Mouse (Mus musculus) hindbrain, embryonic 11.5 days (tissue): ENCODE results near the gene Lrr1. TPM values are rescaled to one million over a fixed set of nuclear protein-coding genes. Genes with fewer than 3 reads are reported as not detected.

ENCODE experiments used
- ATAC-seq: fragments of 200-750 bp; cut with Nextera tagmentation; 2 replicates; pipeline ENCODE4 v1.8.0; 2017; ENCODE audit warnings: mild to moderate bottlenecking, moderate TSS enrichment, moderate library complexity; ENCODE audit not compliant: low FRiP score
- DNase-seq: peaks from one replicate; pipeline ENCODE4 v3.0.0-alpha.2; 2015; ENCODE audit warnings: low spot score
- H3K27ac ChIP-seq: fragments of 300-500 bp; sonication (generic); 2 replicates; pipeline ENCODE4 v1.5.1; 2014; ENCODE audit warnings: mild to moderate bottlenecking, low read depth, low read length
- H3K27me3 ChIP-seq: fragments of 300-500 bp; sonication (generic); 2 replicates; pipeline ENCODE4 v1.6.1; 2014; ENCODE audit warnings: mild to moderate bottlenecking, low read length, moderate library complexity, mixed read lengths; ENCODE audit not compliant: control insufficient read depth, insufficient read depth
- H3K36me3 ChIP-seq: fragments of 300-500 bp; sonication (generic); 2 replicates; pipeline ENCODE4 v1.6.1; 2014; ENCODE audit warnings: mild to moderate bottlenecking, low read length, moderate library complexity, mixed read lengths; ENCODE audit not compliant: control insufficient read depth, insufficient read depth
- H3K4me1 ChIP-seq: fragments of 300-500 bp; sonication (generic); replicated peaks from 2 replicates; pipeline ENCODE4 v1.6.1; 2014; ENCODE audit warnings: low read length, mixed read lengths; ENCODE audit not compliant: control insufficient read depth, insufficient read depth
- H3K4me2 ChIP-seq: fragments of 300-500 bp; sonication (generic); replicated peaks from 2 replicates; pipeline ENCODE4 v1.6.1; 2014; ENCODE audit warnings: mild to moderate bottlenecking, low read depth, low read length
- H3K4me3 ChIP-seq: fragments of 300-500 bp; sonication (generic); 2 replicates; pipeline ENCODE4 v1.5.1; 2014; ENCODE audit warnings: low read depth, low read length
- H3K9ac ChIP-seq: fragments of 300-500 bp; sonication (generic); 2 replicates; pipeline ENCODE4 v1.6.1; 2014; ENCODE audit warnings: low read depth, low read length
- H3K9me3 ChIP-seq: fragments of 300-500 bp; sonication (generic); 2 replicates; pipeline ENCODE4 v1.6.1; 2016; ENCODE audit warnings: low read length; ENCODE audit not compliant: control insufficient read depth
- WGBS: fragments of 180-500 bp; shearing (Covaris S2); extraction: QIAGEN DNeasy Blood & Tissue Kit; methylation state at CpG from one replicate; pipeline ENCODE4 v1.1.7; 2014; 5-methylcytosine and 5-hydroxymethylcytosine counted together
- polyA plus RNA-seq: library from polyadenylated mRNA; unstranded; fragments of >200 nt; fragmentation: Nextera tagmentation; extraction: Ambion mirVana; gene quantifications from 2 replicates; pipeline ENCODE4 v1.2.1, GENCODE M21; 2014

The Lrr1 gene
- polyA plus RNA-seq, 1 experiment from 2014 or later = 23.6 TPM

GRCm38 (mm10) chr12:69171307-69171706 lies 2.7 kb downstream of the Lrr1 start:
- no peaks in the 10 kb centered on the region for H3K27me3 ChIP-seq
- H3K9me3 ChIP-seq = no peaks in the 10 kb centered on the region
- H3K4me2 ChIP-seq = no peak overlapping the region
- H3K36me3 ChIP-seq = no peaks in the 10 kb centered on the region; the same call in 1 of the 2 replicates
- no peak for DNase-seq
- H3K9ac ChIP-seq = no peak overlapping the region
- H3K27ac ChIP-seq = no peak overlapping the region
- no peak overlapping the region for H3K4me3 ChIP-seq
- ATAC-seq = no peak
- no peaks in the 10 kb centered on the region for H3K4me1 ChIP-seq
- WGBS = 96% methylated on average over 2 of the region's 2 CpGs

GRCm38 (mm10) chr12:69175975-69176374 lies 7.4 kb downstream of the Lrr1 start:
- 93% methylated on average over 3 of the region's 3 CpGs for WGBS
- no peaks in the 10 kb centered on the region; the same call in 1 of the 2 replicates for H3K36me3 ChIP-seq
- no peak for ATAC-seq

GRCm38 (mm10) chr12:69177526-69177925 lies 8.9 kb downstream of the Lrr1 start:
- no peaks in the 10 kb centered on the region for H3K4me1 ChIP-seq
- no peaks in the 10 kb centered on the region for H3K27me3 ChIP-seq
- 85% methylated on average over 3 of the region's 3 CpGs for WGBS
- no peak overlapping the region for H3K9ac ChIP-seq
- no peaks in the 10 kb centered on the region for H3K9me3 ChIP-seq
- no peaks in the 10 kb centered on the region; the same call in 1 of the 2 replicates for H3K36me3 ChIP-seq
- H3K4me2 ChIP-seq = no peak overlapping the region
- no peak overlapping the region for H3K27ac ChIP-seq
- ATAC-seq (no peak), DNase-seq (no peak)
- no peak overlapping the region for H3K4me3 ChIP-seq

More at GRCm38 (mm10) chr12:69175975-69176374, 7.4 kb downstream of the Lrr1 start:
- Histone ChIP-seq H3K4me2 (no peak overlapping the region), H3K27ac (no peak overlapping the region), H3K9me3 (no peaks in the 10 kb centered on the region), H3K4me3 (no peak overlapping the region), H3K4me1 (no peaks in the 10 kb centered on the region), H3K9ac (no peak overlapping the region), H3K27me3 (no peaks in the 10 kb centered on the region)
- DNase-seq = no peak

DNA sequence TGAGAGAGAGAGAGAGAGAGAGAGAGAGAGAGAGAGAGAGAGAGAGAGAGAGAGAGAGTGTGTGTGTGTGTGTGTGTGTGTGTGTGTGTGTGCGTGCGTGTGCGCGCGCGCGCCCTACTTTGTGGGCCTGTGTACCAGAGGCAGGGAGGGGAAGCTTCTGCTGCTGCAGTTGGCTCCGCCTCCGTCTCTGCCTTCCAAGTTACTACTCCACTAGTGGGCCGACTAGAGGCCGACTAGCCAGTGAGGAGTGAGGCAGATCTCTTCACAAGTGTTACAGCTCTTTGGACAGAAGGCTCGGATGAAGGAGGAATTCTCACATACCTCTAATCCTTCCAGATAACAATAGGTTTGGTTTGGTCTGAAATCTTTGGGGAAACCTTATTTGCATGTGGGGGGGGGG lies 10.8 kb downstream of the Lrr1 start:
- no peaks in the 10 kb centered on the region for H3K4me1 ChIP-seq
- no peak overlapping the region for H3K4me2 ChIP-seq
- no peak overlapping the region for H3K4me3 ChIP-seq
- no peaks in the 10 kb centered on the region; the same call in 1 of the 2 replicates for H3K36me3 ChIP-seq
- no peak overlapping the region for H3K9ac ChIP-seq
- no peaks in the 10 kb centered on the region for H3K9me3 ChIP-seq
- DNase-seq (no peak), ATAC-seq (no peak)
- H3K27me3 ChIP-seq = no peaks in the 10 kb centered on the region
- 72% methylated on average over 12 of the region's 12 CpGs for WGBS
- no peak overlapping the region for H3K27ac ChIP-seq

DNA sequence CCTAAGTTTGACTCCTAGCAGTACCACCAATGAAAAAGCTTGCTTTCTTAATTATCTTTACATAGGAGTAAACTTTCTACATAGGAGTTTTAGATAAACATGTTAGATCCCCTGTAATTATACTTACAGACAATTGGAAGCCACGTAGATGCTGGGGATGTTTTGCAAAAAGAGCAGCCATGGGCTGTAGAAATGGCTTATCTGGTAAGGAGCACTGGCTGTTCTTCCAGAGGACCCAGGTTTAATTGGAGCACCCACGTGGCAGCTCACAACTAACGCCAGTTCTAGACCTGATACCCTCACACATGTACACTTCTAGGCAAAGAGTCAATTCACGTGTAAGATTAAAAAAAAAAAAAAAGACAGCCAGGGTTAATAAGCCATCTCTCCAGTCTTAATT lies 13.2 kb downstream of the Lrr1 start:
- Histone ChIP-seq H3K36me3 (no peaks in the 10 kb centered on the region), H3K4me2 (no peak overlapping the region), H3K9me3 (no peaks in the 10 kb centered on the region), H3K9ac (no peak overlapping the region), H3K27me3 (no peaks in the 10 kb centered on the region), H3K27ac (no peak overlapping the region), H3K4me3 (no peak overlapping the region), H3K4me1 (no peaks in the 10 kb centered on the region)
- 91% methylated on average over 4 of the region's 4 CpGs for whole genome bisulfite sequencing
- DNase-seq = no peak
- no peak for ATAC-seq

GRCm38 (mm10) chr12:69183583-69184308 lies 15.1 kb downstream of the Lrr1 start, which contains the start of the genes Rpl36al and Mgat2:
Gene Rpl36al (minus strand): TSS chr12:69184083.
Gene Mgat2 (plus strand): TSS chr12:69184157.
- ATAC-seq (peak; percentile 100), DNase-seq (peak; percentile 99)
- Histone ChIP-seq H3K27me3 (no peaks in the 10 kb centered on the region), H3K27ac (peak within 1 kb of the TSS; percentile 90), H3K9ac (peak within 1 kb of the TSS; percentile 91), H3K9me3 (no peaks in the 10 kb centered on the region), H3K4me1 (no peaks in the 10 kb centered on the region), H3K4me2 (peak within 1 kb of the TSS; percentile 97), H3K4me3 (peak within 1 kb of the TSS; percentile 87), H3K36me3 (peaks cover 2% of the 10 kb centered on the region; the same call in 1 of the 2 replicates)
- WGBS = under 1% methylated on average over 77 of the region's 84 CpGs

DNA sequence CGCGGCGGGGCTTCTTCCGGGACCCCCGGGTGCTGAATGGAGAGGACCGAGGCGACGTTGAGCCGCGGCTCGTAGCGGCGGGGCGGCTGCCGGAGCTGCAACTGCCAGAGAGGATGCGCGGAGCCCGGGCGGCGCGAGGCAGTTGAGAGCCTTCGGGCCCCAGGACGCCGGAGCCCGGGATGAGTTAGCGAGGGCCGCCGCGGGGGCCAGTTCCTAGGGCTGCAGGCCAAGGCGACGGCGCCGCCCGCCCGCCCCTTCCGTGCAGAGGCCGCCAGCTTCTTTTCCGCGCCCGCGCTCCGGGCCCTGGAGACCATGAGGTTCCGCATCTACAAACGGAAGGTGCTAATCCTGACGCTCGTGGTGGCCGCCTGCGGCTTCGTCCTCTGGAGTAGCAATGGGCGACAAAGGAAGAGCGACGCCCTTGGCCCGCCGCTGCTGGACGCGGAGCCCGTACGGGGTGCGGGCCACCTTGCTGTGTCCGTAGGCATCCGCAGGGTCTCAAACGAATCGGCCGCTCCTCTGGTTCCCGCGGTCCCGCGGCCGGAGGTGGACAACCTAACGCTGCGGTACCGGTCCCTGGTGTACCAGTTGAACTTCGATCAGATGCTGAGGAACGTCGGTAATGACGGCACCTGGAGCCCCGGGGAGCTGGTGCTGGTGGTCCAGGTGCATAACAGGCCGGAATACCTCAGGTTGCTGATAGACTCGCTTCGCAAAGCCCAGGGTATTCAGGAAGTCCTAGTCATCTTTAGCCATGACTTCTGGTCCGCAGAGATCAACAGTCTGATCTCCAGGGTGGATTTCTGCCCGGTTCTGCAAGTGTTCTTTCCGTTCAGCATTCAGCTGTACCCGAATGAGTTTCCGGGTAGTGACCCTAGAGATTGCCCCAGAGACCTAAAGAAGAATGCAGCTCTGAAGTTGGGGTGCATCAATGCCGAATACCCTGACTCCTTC lies 16.0 kb downstream of the Lrr1 start:
- Histone ChIP-seq H3K36me3 (peaks cover 2% of the 10 kb centered on the region; the same call in 1 of the 2 replicates), H3K9ac (peak overlapping the region; percentile 91), H3K4me3 (peak overlapping the region; percentile 87), H3K4me1 (no peaks in the 10 kb centered on the region), H3K4me2 (peak overlapping the region; percentile 97), H3K27ac (peak overlapping the region; percentile 90), H3K9me3 (no peaks in the 10 kb centered on the region), H3K27me3 (no peaks in the 10 kb centered on the region)
- ATAC-seq (peak; percentile 68), DNase-seq (peak; percentile 68)
- WGBS = 3% methylated on average over 60 of the region's 86 CpGs

DNA sequence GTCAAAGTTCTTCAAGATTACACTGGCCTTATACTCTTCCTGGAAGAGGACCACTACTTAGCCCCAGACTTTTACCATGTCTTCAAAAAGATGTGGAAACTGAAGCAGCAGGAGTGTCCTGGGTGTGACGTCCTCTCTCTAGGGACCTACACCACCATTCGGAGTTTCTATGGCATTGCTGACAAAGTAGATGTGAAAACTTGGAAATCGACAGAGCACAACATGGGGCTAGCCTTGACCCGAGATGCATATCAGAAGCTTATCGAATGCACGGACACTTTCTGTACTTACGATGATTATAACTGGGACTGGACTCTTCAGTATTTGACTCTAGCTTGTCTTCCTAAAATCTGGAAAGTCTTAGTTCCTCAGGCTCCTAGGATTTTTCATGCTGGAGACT lies 16.8 kb downstream of the Lrr1 start:
- ATAC-seq (no peak), DNase-seq (no peak)
- WGBS = 76% methylated on average over 7 of the region's 7 CpGs
- Histone ChIP-seq H3K9ac (peak overlapping the region; percentile 91), H3K36me3 (peaks cover 2% of the 10 kb centered on the region; the same call in 1 of the 2 replicates), H3K4me2 (peak overlapping the region; percentile 97), H3K4me3 (peak overlapping the region; percentile 87), H3K27ac (no peak overlapping the region), H3K4me1 (no peaks in the 10 kb centered on the region), H3K27me3 (no peaks in the 10 kb centered on the region), H3K9me3 (no peaks in the 10 kb centered on the region)
